Mouse (Mus musculus) T-helper 17 cell (primary cell): Measurements from ENCODE around the gene Auh.

ENCODE experiments used
- in situ Hi-C, 2 experiments: fragments of 300-600 bp; cut with MboI, MseI; formaldehyde crosslinking; loops; 1 replicate in 1 of 2; 2 replicates in 1 of 2; pipeline ENCODE4 v1.15.1; 2025; ENCODE audit warnings: high pct_unique_total_duplicates in 2 of 2

Auh gene

GRCm38 (mm10) chr13:52929209-52930171, at the start of gene Auh:
Auh (minus strand) TSS chr13:52929681.
- in situ Hi-C loops: no loop called here

DNA sequence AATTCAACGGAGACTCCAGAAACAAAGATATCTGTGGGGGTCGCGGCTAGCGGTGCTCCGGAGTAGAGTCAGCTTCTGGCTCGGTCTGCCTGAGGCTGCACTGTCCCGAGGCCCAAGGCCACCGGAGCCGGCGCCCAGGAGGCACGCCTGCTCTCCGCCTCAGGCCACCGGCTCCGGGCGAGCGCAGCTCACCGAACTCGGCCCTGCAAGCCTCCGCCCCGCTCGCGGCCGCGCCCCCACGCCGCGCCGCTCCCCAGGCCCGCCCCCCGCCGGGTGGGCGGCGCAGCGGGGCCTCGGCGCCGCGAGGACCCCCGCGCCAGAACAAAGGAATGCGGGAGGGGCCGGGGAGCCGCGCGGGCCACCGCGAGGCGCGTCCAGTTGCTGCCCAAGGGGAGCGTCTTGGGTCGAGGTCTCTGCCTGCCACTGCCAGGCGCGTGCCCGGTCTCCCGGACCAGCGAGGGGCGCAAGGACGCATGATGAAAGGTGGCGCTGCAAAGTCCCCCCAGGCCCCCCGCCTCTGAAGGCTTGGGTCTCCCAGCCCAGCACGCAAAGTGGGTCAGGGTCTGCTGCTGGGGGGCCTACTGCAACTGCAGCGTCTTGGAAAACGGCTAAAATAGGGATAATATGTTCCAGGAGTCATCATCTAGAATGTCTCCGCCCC, 49.0 kb upstream of the Auh start:
- in situ Hi-C loops: loop anchor here in 1 of 2 experiments (5.0 kb wide), 1 partner anchor 121 kb away; no protein-coding TSS in a partner anchor

DNA sequence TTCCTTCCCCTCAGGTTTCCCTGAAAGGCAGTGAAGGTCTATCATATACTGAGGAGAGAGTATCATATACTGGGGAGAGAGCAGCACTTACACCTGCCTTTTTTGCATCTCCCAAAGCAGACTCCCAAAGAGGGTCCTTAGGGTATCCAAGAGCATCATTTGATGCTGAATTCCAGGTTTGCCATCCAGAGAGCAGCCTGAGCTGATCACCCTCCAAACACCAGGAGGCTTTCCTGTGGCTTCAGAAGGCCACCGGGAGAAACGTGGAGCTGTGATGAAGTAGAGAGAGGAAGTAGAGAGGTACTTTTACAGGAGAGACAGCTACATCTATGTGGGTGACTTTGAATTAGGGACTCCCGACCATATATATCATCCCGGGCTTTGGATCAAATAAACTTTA, 48.3 kb upstream of the Auh start:
- in situ Hi-C loops: loop anchor here in 1 of 2 experiments (5.0 kb wide), 1 partner anchor 120 kb away; no protein-coding TSS in a partner anchor

- in situ Hi-C loops: loop anchor here in 1 of 2 experiments (5.0 kb wide), 1 partner anchor 120 kb away; no protein-coding TSS in a partner anchor
Observed at GRCm38 (mm10) chr13:52977221-52977609, 47.7 kb upstream of the Auh start.

DNA sequence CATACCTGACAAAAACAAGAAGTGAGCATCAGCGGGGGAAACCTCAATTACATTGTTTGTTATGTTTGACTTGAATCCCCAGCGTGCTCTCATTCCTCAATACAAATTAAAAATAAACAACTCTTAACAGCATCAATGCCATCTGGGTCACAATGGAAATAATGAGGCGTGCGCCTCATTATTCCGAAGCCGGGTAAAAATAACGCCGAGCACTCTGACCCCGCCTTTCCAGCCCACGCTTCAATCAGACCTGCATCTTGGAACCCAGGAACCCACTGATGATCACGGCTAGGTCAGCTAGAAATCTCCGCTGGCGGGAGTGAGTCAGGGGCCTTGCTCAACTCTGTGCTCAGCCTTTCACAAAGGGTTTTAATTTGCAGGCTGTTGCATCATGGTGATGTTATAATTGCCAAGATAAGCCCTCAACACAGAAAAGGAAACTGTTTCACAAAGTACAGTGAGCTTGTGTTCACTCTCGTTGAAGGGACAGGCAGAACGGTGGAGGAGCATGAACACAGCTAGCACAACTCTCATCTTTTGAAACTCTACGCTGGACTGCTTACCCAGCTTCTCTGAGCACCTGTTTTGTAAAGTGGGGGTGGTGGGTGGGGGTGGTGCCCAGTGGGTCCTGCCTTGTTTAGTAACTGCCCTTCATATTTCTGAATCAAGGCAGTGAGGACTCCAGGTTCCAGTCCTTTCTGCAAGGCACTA, 47.2 kb upstream of the Auh start:
- in situ Hi-C loops: loop anchor here in 1 of 2 experiments (5.0 kb wide), 1 partner anchor 119 kb away; no protein-coding TSS in a partner anchor

GRCm38 (mm10) chr13:52976130-52976509, 46.6 kb upstream of the Auh start:
- in situ Hi-C loops: loop anchor here in 1 of 2 experiments (5.0 kb wide), 1 partner anchor 119 kb away; no protein-coding TSS in a partner anchor

GRCm38 (mm10) chr13:52974676-52975075, 45.2 kb upstream of the Auh start:
- in situ Hi-C loops: loop anchor here in 1 of 2 experiments (5.0 to 25.0 kb wide), 3 partner anchors 57 to 1562 kb away; partner anchors contain the start of gene S1pr3

DNA sequence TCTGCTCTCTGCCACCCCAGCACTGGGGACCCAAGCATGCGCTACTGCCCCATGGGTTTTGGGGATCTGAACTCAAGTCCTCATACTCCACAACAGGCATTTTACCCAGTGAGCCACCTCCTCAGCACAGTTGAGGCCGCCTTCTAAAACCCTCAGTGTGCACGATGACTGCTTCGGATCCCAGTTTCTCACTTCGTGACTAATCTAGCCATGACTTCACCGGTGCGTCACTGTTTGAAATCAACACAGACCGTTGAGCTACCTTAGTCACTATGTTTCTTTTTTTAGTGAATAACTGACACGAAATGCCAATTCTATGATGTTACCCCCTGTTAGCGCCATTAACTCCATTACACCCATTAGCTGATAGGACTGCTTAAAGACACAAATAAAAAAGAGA, 43.9 kb upstream of the Auh start:
- in situ Hi-C loops: loop anchor here in 1 of 2 experiments (5.0 to 25.0 kb wide), 2 partner anchors 56 to 1561 kb away; partner anchors contain the start of gene S1pr3

- in situ Hi-C loops: loop anchor here in 1 of 2 experiments (5.0 to 25.0 kb wide), 2 partner anchors 55 to 1560 kb away; partner anchors contain the start of gene S1pr3
Observed at GRCm38 (mm10) chr13:52972626-52973025, 43.1 kb upstream of the Auh start.

- in situ Hi-C loops: loop anchor here in 1 of 2 experiments (5.0 to 25.0 kb wide), 2 partner anchors 54 to 1559 kb away; partner anchors contain the start of gene S1pr3
Observed at GRCm38 (mm10) chr13:52970876-52971275, 41.4 kb upstream of the Auh start.

GRCm38 (mm10) chr13:52962922-52963321, 33.4 kb upstream of the Auh start:
- in situ Hi-C loops: loop anchor here in 1 of 2 experiments (25.0 kb wide), 1 partner anchor 1551 kb away; the partner anchor contains the start of gene S1pr3

- in situ Hi-C loops: loop anchor here in 1 of 2 experiments (25.0 kb wide), 1 partner anchor 1550 kb away; the partner anchor contains the start of gene S1pr3
Observed at GRCm38 (mm10) chr13:52962361-52962760, 32.9 kb upstream of the Auh start.

GRCm38 (mm10) chr13:52953779-52954553, 24.5 kb upstream of the Auh start:
- in situ Hi-C loops: loop anchor here in 1 of 2 experiments (25.0 kb wide), 1 partner anchor 1542 kb away; the partner anchor contains the start of gene S1pr3

- in situ Hi-C loops: no loop called here
Observed at GRCm38 (mm10) chr13:52949211-52949610, 19.7 kb upstream of the Auh start.

DNA sequence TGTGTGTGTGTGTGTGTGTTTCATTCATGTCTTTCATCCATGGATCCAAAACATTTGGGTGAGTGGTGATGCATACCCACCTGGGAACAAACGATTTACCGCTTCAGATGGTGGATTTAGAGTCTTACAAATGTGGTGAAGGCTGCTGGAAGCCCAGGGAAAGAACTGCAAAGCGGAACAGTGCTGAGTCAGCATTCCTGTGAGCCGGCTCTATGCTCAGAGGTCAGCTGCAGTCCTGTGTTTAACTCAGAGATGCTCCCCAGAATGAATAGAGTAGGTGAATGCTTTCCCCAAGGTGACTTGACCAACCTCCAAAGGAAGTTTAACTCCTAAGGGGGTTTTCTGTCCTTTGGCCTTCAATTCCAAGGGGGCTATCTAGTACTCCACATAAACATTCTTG, 18.1 kb upstream of the Auh start:
- in situ Hi-C loops: no loop called here

GRCm38 (mm10) chr13:52945769-52946168, 16.3 kb upstream of the Auh start:
- in situ Hi-C loops: no loop called here

- in situ Hi-C loops: no loop called here
Observed at GRCm38 (mm10) chr13:52944116-52944515, 14.6 kb upstream of the Auh start.

GRCm38 (mm10) chr13:52942876-52943388, 13.5 kb upstream of the Auh start:
- in situ Hi-C loops: no loop called here

GRCm38 (mm10) chr13:52940956-52941355, 11.5 kb upstream of the Auh start:
- in situ Hi-C loops: no loop called here

- in situ Hi-C loops: no loop called here
Observed at GRCm38 (mm10) chr13:52930582-52930981, 1.1 kb upstream of the Auh start.
